Mouse (Mus musculus) hindbrain, embryonic 16.5 days (tissue): ENCODE data around the gene Slco2a1. TPM values are rescaled to one million over a fixed set of nuclear protein-coding genes. Genes with fewer than 3 reads are reported as not detected.

Source experiments
- ATAC-seq: fragments of 200-750 bp; cut with Nextera tagmentation; 2 replicates; pipeline ENCODE4 v1.8.0; 2017; ENCODE audit warnings: moderate TSS enrichment, moderate library complexity
- H3K27ac ChIP-seq: fragments of 300-500 bp; sonication (generic); 2 replicates; pipeline ENCODE4 v1.5.1; 2014; ENCODE audit warnings: low read depth, mild to moderate bottlenecking, control low read depth, low read length, moderate library complexity
- H3K27me3 ChIP-seq: fragments of 300-500 bp; sonication (generic); replicated peaks from 2 replicates; pipeline ENCODE4 v1.6.1; 2014; ENCODE audit warnings: low read length; ENCODE audit not compliant: control insufficient read depth, insufficient read depth
- H3K36me3 ChIP-seq: fragments of 300-500 bp; sonication (generic); 2 replicates; pipeline ENCODE4 v1.6.1; 2014; ENCODE audit warnings: mild to moderate bottlenecking, low read length, moderate library complexity, mixed read lengths; ENCODE audit not compliant: control insufficient read depth, insufficient read depth
- H3K4me1 ChIP-seq: fragments of 300-500 bp; sonication (generic); 2 replicates; pipeline ENCODE4 v1.6.1; 2014; ENCODE audit warnings: low read depth, low read length; ENCODE audit not compliant: control insufficient read depth, insufficient read depth
- H3K4me2 ChIP-seq: fragments of 300-500 bp; sonication (generic); 2 replicates; pipeline ENCODE4 v1.6.1; 2014; ENCODE audit warnings: mild to moderate bottlenecking, low read length, control low read depth, moderate library complexity
- H3K4me3 ChIP-seq: fragments of 300-500 bp; sonication (generic); 2 replicates; pipeline ENCODE4 v1.5.1; 2014; ENCODE audit warnings: mild to moderate bottlenecking, low read length, control low read depth, moderate library complexity
- H3K9ac ChIP-seq: fragments of 300-500 bp; sonication (generic); 2 replicates; pipeline ENCODE4 v1.6.1; 2014; ENCODE audit warnings: low read depth, mild to moderate bottlenecking, control low read depth, low read length, moderate library complexity
- H3K9me3 ChIP-seq: fragments of 300-500 bp; sonication (generic); 2 replicates; pipeline ENCODE4 v1.6.1; 2014; ENCODE audit warnings: mild to moderate bottlenecking, low read length, moderate library complexity; ENCODE audit not compliant: control insufficient read depth
- WGBS: fragments of 180-500 bp; shearing (Covaris S2); extraction: QIAGEN DNeasy Blood & Tissue Kit; methylation state at CpG from one replicate; pipeline ENCODE4 v1.1.7; 2014; 5-methylcytosine and 5-hydroxymethylcytosine counted together
- polyA plus RNA-seq: library from polyadenylated mRNA; unstranded; fragments of >200 nt; fragmentation: Nextera tagmentation; extraction: Ambion mirVana; gene quantifications from 2 replicates; pipeline ENCODE4 v1.2.1, GENCODE M21; 2015

Slco2a1 gene
- polyA plus RNA-seq, 1 experiment from 2014 or later: 4.6 TPM

GRCm38 (mm10) chr9:103082246-103082975, 93.9 kb downstream of the Slco2a1 start:
- H3K4me3 ChIP-seq: no peak overlapping the region
- H3K36me3 ChIP-seq: no peaks in the 10 kb centered on the region
- no peak overlapping the region for H3K27ac ChIP-seq
- H3K4me2 ChIP-seq: no peak overlapping the region
- no peaks in the 10 kb centered on the region for H3K4me1 ChIP-seq
- WGBS: 76% methylated on average over 8 of the region's 8 CpGs
- H3K9me3 ChIP-seq: no peaks in the 10 kb centered on the region
- no peaks in the 10 kb centered on the region for H3K27me3 ChIP-seq
- no peak for ATAC-seq
- H3K9ac ChIP-seq: no peak overlapping the region

- Histone ChIP-seq H3K9ac (no peak overlapping the region), H3K27me3 (no peaks in the 10 kb centered on the region), H3K4me1 (no peaks in the 10 kb centered on the region), H3K4me2 (no peak overlapping the region), H3K4me3 (no peak overlapping the region), H3K27ac (no peak overlapping the region), H3K36me3 (no peaks in the 10 kb centered on the region), H3K9me3 (no peaks in the 10 kb centered on the region)
- 62% methylated on average over 3 of the region's 3 CpGs for WGBS
- no peak for ATAC-seq
Measured at GRCm38 (mm10) chr9:103083405-103083804, 94.9 kb downstream of the Slco2a1 start.

- WGBS: 73% methylated on average over 6 of the region's 6 CpGs
- H3K9ac ChIP-seq: no peak overlapping the region
- ATAC-seq: no peak
- no peak overlapping the region for H3K4me3 ChIP-seq
- H3K36me3 ChIP-seq: no peaks in the 10 kb centered on the region
- H3K9me3 ChIP-seq: no peaks in the 10 kb centered on the region
- no peaks in the 10 kb centered on the region; the same call in 1 of the 2 replicates for H3K27me3 ChIP-seq
- no peaks in the 10 kb centered on the region; the same call in 1 of the 2 replicates for H3K4me1 ChIP-seq
- no peak overlapping the region for H3K4me2 ChIP-seq
- no peak overlapping the region for H3K27ac ChIP-seq
Measured at GRCm38 (mm10) chr9:103086736-103087135, 98.2 kb downstream of the Slco2a1 start.

GRCm38 (mm10) chr9:103087301-103087700, 98.8 kb downstream of the Slco2a1 start:
- H3K36me3 ChIP-seq: no peaks in the 10 kb centered on the region
- no peaks in the 10 kb centered on the region for H3K9me3 ChIP-seq
- ATAC-seq: no peak
- no peaks in the 10 kb centered on the region; the same call in 1 of the 2 replicates for H3K4me1 ChIP-seq
- H3K4me2 ChIP-seq: no peak overlapping the region
- WGBS: 69% methylated on average over 8 of the region's 8 CpGs
- H3K9ac ChIP-seq: no peak overlapping the region
- H3K4me3 ChIP-seq: no peak overlapping the region
- H3K27ac ChIP-seq: no peak overlapping the region
- no peaks in the 10 kb centered on the region; the same call in 1 of the 2 replicates for H3K27me3 ChIP-seq

GRCm38 (mm10) chr9:103088661-103089060, 100.1 kb downstream of the Slco2a1 start:
- H3K4me1 ChIP-seq: peaks cover 4% of the 10 kb centered on the region
- WGBS: 68% methylated on average over 2 of the region's 2 CpGs

GRCm38 (mm10) chr9:103090116-103090875, 101.8 kb downstream of the Slco2a1 start:
- Histone ChIP-seq H3K27ac (no peak overlapping the region), H3K4me3 (no peak overlapping the region), H3K9me3 (no peaks in the 10 kb centered on the region), H3K27me3 (no peaks in the 10 kb centered on the region; the same call in 1 of the 2 replicates), H3K4me2 (no peak overlapping the region), H3K4me1 (peaks cover 4% of the 10 kb centered on the region), H3K9ac (no peak overlapping the region), H3K36me3 (no peaks in the 10 kb centered on the region)
- WGBS: 71% methylated on average over 9 of the region's 9 CpGs
- ATAC-seq: no peak

More at GRCm38 (mm10) chr9:103088661-103089060, 100.1 kb downstream of the Slco2a1 start:
- no peaks in the 10 kb centered on the region for H3K9me3 ChIP-seq
- H3K4me3 ChIP-seq: no peak overlapping the region
- H3K27me3 ChIP-seq: no peaks in the 10 kb centered on the region; the same call in 1 of the 2 replicates
- H3K36me3 ChIP-seq: no peaks in the 10 kb centered on the region
- H3K9ac ChIP-seq: no peak overlapping the region
- ATAC-seq: no peak
- no peak overlapping the region for H3K4me2 ChIP-seq
- no peak overlapping the region for H3K27ac ChIP-seq

- Histone ChIP-seq H3K4me1 (peaks cover 4% of the 10 kb centered on the region), H3K9me3 (no peaks in the 10 kb centered on the region), H3K36me3 (no peaks in the 10 kb centered on the region), H3K27ac (no peak overlapping the region), H3K9ac (no peak overlapping the region), H3K4me3 (no peak overlapping the region), H3K27me3 (no peaks in the 10 kb centered on the region; the same call in 1 of the 2 replicates), H3K4me2 (no peak overlapping the region)
- no peak for ATAC-seq
- WGBS: 84% methylated on average over 16 of the region's 16 CpGs
Measured at GRCm38 (mm10) chr9:103091039-103091883, 102.7 kb downstream of the Slco2a1 start.

GRCm38 (mm10) chr9:103092248-103092647, 103.7 kb downstream of the Slco2a1 start:
- peak; percentile 91 for ATAC-seq
- H3K36me3 ChIP-seq: no peaks in the 10 kb centered on the region
- peaks cover 4% of the 10 kb centered on the region for H3K4me1 ChIP-seq
- peak overlapping the region; percentile 70 for H3K4me2 ChIP-seq
- H3K9me3 ChIP-seq: no peaks in the 10 kb centered on the region
- peak overlapping the region; percentile 41 for H3K4me3 ChIP-seq
- peak overlapping the region; percentile 68 for H3K9ac ChIP-seq
- peak overlapping the region; percentile 52; the same call in 1 of the 2 replicates for H3K27ac ChIP-seq
- WGBS: 0% methylated on average over 18 of the region's 19 CpGs
- H3K27me3 ChIP-seq: no peaks in the 10 kb centered on the region; the same call in 1 of the 2 replicates
